Mouse (Mus musculus) right cerebral cortex, postnatal 36 days (tissue): Measurements from ENCODE around the gene Otud7b.

ENCODE experiments used
- DNase-seq, 2 experiments: peaks; one replicate each; pipeline ENCODE4 v3.0.0; 2022; ENCODE audit warnings: low spot score in 2 of 2, mixed read lengths in 1 of 2

The Otud7b gene

DNA sequence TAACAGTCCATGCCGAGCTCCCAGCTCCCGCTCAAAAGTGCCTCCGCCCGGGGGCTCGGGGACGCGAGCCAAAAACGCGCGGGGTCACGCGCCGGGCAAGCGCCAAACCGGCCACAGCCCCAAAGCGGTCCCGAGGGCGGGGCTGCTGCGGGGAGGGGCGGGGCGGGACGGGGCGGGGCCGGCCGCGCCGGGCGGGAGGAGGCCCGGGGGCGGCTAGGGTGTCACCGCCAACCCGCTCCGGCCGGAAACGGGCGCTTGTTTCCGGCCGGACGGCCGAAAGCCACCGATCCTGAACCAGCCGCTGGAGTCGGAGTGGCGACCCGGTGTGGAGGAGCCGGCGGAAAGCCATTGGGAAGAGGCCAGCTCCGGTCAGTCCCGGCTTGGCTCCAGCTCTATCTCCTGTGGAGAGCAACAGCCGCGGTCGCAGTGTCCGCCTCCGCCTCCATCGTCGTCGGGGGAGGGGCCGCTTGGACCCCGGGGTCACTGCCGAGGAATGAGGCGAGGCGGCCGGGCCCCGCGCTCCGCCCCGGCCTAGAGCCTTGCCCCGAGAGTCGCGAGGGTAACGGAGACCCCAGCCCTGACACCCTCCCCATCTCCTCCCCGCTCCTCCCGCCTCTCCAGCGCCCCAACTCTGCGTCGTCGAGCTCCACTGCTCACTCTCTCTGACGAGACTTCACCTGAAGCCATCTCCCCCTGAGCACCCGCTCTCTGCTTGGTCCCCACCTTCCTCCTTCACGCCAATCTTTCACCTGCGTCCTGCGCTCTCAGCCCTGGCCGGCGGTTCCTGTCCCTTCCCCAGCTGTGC lies at the start of gene Otud7b:
TSS of gene Otud7b (plus strand) at position 267 of the 805 bp plus-strand sequence.
- peak; percentile 44 to 53 for DNase-seq

- no peak for DNase-seq
Observed at GRCm38 (mm10) chr3:96055294-96055693, 49.0 kb upstream of the Otud7b start.

GRCm38 (mm10) chr3:96056031-96056430 lies 48.3 kb upstream of the Otud7b start:
- no peak for DNase-seq

- peak; percentile 81 to 88 for DNase-seq
Observed at GRCm38 (mm10) chr3:96057747-96058204, 46.6 kb upstream of the Otud7b start.

- peak; percentile 64 to 70 for DNase-seq
Observed at GRCm38 (mm10) chr3:96058231-96058896, 46.0 kb upstream of the Otud7b start, which contains the start of gene Vps45. Gene Vps45, minus strand, starts transcription at chr3:96058466.

DNA sequence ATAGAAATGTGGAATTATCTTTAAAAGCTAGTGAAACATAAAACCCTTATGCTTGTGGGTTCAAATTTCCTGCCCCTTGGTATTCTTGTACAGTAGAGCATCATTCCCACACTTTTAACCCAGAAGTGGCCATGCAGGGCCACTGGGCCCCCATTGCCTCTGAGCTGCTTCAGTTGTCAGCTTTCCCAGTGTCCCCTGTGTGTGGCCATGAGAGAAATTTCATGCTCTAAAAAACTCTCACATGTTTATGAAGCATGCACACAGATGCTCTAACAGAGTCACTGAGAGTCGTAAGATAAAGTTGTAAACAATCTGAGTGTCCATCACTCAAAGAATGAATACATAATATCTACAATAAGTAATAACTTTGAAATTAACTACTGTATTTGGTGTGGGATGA lies 44.2 kb upstream of the Otud7b start:
- no peak for DNase-seq

GRCm38 (mm10) chr3:96063299-96063698 lies 41.0 kb upstream of the Otud7b start:
- no peak for DNase-seq

DNA sequence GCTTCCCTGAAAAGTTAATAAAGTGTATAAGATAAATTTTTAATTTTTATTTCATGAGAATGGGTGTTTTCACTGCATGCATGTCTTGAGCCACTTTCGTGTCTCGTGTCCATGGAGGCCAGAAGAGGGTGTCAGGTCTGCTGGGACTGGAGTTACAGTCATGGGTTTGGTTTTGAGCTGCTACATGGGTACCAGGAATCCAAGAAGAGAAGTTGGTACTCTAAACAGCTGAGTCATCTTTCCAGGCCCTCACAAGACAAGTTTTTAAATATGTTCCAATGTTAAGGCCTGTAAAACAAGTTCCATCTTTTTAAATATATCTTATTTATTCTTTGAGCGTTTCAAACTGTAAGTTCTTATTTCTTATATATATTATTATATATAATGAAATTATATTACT lies 40.1 kb upstream of the Otud7b start:
- no peak for DNase-seq

- no peak for DNase-seq
Observed at GRCm38 (mm10) chr3:96065147-96065546, 39.2 kb upstream of the Otud7b start.

DNA sequence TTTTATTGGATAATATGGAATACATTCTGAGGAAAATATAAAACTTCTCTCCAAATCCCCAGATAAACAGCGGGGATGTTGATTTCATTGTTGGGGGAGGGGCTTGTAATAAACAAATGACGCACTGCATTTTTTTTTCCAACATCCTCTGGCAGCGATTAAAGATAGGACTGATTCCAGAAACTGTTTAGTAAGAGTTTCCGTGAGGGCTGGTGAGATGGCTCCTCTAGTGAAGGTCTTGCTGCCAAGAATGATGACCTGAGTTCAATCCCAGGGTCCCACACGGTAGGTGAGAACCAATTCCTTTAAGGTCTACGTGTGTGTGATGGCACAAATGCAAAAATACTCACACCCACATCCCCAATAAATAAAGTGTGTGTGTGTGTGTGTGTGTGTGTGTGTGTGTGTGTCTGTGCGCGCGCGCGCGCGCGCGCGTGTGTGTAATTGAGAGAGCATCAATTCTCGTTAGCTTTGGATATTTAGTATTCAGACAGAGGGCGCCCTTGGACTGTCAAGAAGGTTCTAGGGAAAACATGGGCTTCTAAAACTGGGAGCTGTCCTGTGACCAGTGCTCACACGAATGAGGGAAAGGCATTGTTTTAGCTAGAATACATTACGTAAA lies 38.5 kb upstream of the Otud7b start:
- DNase-seq: peak; percentile 44 to 56

- no peak for DNase-seq
Observed at GRCm38 (mm10) chr3:96066741-96067140, 37.6 kb upstream of the Otud7b start.

DNA sequence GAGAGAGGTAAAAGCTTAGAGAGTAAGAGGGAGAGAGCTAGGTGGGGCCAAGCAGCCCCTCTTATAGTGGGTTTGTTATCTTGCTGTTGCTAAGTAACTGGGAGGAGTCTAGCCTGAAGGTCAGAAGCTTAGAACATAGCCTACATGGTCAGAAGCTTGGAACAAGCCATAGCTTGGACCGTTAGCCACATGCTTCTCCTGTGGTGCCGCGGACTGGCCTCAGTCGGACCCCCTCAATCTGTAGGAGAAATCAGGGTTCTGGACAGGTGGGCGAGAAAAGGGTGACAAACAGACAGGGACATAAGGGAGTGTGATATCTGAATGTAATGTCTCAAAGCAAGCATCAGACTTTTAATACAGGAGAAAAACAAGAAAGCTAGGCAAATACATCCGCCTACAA lies 35.3 kb upstream of the Otud7b start:
- no peak for DNase-seq

DNA sequence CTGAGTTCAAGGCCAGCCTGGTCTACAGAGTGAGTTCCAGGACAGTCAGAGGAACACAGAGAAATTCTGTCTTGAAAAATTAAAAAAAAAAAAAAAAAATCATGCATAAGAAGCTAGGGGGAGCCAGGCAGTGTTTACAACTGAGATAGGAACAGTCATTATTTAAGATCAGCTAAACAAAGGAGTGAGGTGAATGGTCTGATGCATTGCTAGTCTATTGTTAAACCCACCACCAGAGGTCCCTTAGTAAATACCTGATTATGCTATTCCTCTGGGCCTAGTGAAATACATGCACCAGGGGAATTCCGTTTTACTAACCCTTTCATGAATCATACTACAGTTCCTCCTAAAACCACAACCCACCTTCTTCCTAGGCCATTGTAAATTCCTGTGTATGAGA lies 34.8 kb upstream of the Otud7b start:
- no peak for DNase-seq

DNA sequence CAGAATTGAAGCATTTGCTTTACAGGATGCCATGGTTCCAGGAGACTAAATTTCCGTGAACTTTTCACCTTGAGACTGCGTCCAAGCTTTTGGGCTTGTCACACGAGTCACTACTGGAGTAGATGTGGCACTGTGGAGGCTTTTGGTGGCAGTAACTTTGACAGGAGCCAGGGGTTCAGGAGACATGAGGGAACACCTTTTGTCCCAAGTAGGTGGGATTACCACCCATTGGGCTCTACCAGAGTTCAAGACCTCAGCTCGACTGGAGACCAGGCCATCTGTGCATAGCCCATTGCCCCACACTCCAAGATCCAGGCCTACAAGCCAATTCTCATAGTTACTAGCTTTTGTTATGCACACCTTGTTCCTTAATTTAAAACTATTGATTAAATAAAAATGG lies 34.1 kb upstream of the Otud7b start:
- no peak for DNase-seq

DNA sequence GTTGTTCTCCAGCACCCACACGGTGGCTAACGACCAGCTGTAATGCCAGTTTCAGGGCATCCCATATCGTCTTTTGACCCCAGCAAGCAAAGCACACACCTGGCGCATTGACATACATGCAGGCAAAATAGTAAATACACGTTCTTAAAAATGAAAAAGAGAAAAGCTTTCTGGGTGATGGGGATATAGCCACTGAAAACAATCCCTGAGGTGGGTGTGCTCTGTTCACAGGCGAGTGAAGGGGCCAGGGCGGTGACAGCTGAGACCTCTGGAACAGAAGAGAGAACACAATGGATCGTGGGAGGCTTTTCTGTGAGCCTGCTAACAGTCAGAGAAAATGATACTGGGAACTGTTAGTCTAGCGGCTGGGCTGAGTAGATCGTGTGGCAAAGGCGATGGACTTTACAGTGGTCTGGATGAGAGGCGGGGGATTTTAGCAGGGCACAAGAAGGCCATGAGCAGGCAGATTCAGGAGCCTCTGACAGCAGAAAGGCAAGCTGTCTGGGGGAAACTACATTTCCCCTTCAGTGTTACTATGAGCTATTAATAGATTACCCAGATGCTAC lies 31.3 kb upstream of the Otud7b start:
- no peak for DNase-seq

DNA sequence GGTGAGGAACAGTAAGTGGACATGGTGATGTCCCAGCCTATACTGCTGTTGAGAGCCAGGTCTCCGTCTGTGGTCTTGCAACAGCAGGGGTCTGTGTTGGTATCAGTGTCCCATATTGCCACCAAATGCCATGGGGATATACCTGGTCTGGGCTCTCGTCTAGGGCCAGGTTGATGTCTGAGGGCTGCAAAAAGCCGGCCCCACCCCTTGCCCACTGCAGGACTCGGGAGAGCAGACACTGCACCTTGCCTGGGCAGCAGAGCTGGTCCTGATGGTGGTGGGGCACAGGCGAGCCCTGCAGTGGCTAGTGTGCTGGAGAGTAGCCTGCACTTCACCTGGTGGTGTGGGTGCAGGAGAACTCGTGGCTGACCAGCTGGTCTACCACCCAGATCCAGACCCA lies 26.3 kb upstream of the Otud7b start:
- DNase-seq: no peak

DNA sequence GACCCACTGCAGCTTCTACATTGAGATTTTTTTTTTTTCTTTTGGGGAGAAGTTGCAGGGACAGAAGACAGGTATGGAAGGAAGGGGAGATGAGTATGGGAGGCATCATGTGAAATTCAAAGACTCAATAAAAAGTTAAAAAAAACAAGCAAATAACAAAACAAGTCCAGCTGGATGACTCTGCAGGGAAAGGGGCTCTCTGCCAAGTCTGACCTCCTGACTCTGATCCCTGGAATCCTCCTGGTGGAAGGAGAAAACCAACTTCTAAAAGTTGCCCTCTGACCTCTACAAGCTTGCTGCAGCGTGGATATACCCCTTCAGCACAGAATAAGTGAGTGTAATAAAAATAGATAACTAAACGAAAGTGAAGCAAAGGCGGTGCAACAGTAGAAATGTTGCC lies 25.6 kb upstream of the Otud7b start:
- no peak for DNase-seq

DNA sequence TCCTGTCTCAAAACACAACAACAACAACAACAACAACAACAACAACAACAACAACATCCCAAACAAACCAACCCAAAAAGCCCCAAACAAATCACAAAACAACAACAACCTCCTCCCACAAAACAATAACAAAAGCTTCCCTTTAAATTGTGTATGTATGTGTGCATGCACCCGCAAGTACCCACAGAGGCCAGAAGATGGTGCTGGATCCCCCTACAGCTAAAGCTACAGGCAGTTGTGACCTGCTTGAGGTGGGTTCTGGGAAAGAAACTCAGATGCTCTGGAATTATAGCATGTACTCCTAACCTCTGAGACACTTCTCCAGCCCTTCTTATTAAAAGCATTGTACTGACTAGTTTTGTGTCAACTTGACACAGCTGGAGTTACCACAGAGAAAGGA lies 23.3 kb upstream of the Otud7b start:
- DNase-seq: no peak

- DNase-seq: no peak
Observed at GRCm38 (mm10) chr3:96081650-96082049, 22.7 kb upstream of the Otud7b start.

DNA sequence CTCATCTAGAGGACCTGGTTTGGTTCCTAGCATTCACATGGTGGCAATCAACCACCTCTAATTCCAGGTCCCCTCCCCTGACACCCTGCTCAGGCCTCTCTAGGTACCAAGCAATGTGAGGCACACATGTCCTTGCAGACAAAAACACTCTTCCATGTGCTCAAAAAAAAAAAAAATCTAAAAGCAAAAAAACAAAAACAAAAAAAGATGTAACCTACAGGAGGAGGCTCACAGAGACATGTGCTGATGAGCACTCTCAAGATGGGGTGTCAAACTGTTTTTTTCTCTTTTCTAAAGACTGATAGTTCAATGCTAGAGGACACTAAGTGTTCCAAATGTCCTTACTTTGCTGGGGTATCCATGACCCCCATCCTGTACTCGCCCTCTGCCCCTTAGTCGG lies 22.2 kb upstream of the Otud7b start:
- DNase-seq: no peak

DNA sequence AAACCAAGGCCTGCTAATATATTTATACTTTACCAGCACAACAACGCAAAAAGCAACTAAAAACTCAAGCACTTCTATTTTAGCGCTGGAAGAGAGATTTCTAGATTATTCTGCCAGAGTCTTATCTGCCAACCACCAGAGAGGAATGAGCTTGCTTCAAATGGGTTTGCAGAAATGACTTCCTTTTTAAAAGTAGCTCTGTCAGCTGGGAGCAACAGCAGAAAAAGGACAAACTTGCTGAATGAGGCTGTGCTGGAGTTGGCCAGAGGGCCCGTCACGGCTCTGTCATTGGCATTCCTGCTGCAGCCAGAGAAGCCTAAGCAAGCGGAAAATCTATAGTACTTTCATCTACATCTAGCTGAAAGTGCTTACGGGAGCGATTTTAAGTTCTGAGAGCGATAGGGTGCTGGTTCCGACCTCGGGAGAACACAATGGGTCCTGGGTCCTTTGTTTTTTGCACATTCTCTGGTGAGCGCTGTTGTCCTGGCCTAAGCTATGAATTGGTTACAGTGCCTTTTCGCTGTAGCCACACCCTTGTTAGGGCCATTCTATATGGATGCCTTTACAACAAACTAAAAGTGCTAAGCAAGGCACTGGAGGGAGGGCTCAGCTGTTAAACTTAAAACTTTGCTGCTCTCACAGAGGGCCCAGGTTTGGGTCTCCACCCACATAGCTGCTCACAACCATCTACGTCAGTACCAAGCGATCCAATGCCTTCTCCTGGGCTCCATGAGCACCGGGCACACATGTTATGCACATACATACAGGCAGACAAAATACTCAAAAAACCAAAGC lies 21.4 kb upstream of the Otud7b start:
- no peak for DNase-seq
